Mouse (Mus musculus): ENCODE data around the gene Rcn1. TPM values are rescaled to one million over a fixed set of nuclear protein-coding genes. Genes with fewer than 3 reads are reported as not detected.

Rcn1 gene
- polyA plus RNA-seq, 1 experiment from 2014 or later = 137 TPM

- DNase-seq = no peak
- 79% methylated on average over 5 of the region's 5 CpGs for WGBS
- Histone ChIP-seq H3K27me3 (ENCODE audit: insufficient read depth, low read length) (peaks cover 10% of the 10 kb centered on the region; the same call in 1 of the 2 replicates), H3K9ac (no peak overlapping the region), H3K36me3 (ENCODE audit: insufficient read depth) (no peaks in the 10 kb centered on the region), H3K4me1 (ENCODE audit: insufficient read depth) (no peaks in the 10 kb centered on the region), H3K9me3 (ENCODE audit: low read depth, low read length) (no peaks in the 10 kb centered on the region), H3K27ac (ENCODE audit: low read depth) (no peak overlapping the region), H3K4me3 (ENCODE audit: low read depth, low read length) (no peak overlapping the region), H3K4me2 (no peak overlapping the region)
- TF ChIP-seq CTCF (IDR thresholded peaks at IDR 0.05; ENCODE audit: low read depth) = no peak
- ATAC-seq (ENCODE audit: insufficient read depth) = no peak
These were observed 26.4 kb downstream of the Rcn1 start for GRCm38 (mm10) chr2:105372727-105373126.

GRCm38 (mm10) chr2:105372156-105372555 is 27.0 kb downstream of the Rcn1 start:
- Histone ChIP-seq H3K27ac (ENCODE audit: low read depth) (no peak overlapping the region), H3K9ac (no peak overlapping the region), H3K9me3 (ENCODE audit: low read depth, low read length) (no peaks in the 10 kb centered on the region), H3K36me3 (ENCODE audit: insufficient read depth) (no peaks in the 10 kb centered on the region), H3K4me1 (ENCODE audit: insufficient read depth) (no peaks in the 10 kb centered on the region), H3K4me3 (ENCODE audit: low read depth, low read length) (no peak overlapping the region), H3K27me3 (ENCODE audit: insufficient read depth, low read length) (peaks cover 10% of the 10 kb centered on the region; the same call in 1 of the 2 replicates), H3K4me2 (no peak overlapping the region)
- no peak for TF ChIP-seq CTCF (IDR thresholded peaks at IDR 0.05; ENCODE audit: low read depth)
- ATAC-seq (ENCODE audit: insufficient read depth) = no peak
- DNase-seq = no peak
- 89% methylated on average over 6 of the region's 6 CpGs for WGBS

GRCm38 (mm10) chr2:105370698-105371097 is 28.4 kb downstream of the Rcn1 start:
- Histone ChIP-seq H3K4me3 (ENCODE audit: low read depth, low read length) (no peak overlapping the region), H3K27ac (ENCODE audit: low read depth) (no peak overlapping the region), H3K9me3 (ENCODE audit: low read depth, low read length) (no peaks in the 10 kb centered on the region), H3K4me1 (ENCODE audit: insufficient read depth) (no peaks in the 10 kb centered on the region), H3K27me3 (ENCODE audit: insufficient read depth, low read length) (peaks cover 10% of the 10 kb centered on the region; the same call in 1 of the 2 replicates), H3K4me2 (peak overlapping the region; percentile 15; the same call in 1 of the 2 replicates), H3K36me3 (ENCODE audit: insufficient read depth) (no peaks in the 10 kb centered on the region), H3K9ac (no peak overlapping the region)
- no peak for TF ChIP-seq CTCF (IDR thresholded peaks at IDR 0.05; ENCODE audit: low read depth)
- 33% methylated on average over 14 of the region's 14 CpGs for WGBS
- ATAC-seq (ENCODE audit: insufficient read depth) (no peak), DNase-seq (no peak)

- Histone ChIP-seq H3K27ac (ENCODE audit: low read depth) (no peak overlapping the region), H3K4me1 (ENCODE audit: insufficient read depth) (no peaks in the 10 kb centered on the region), H3K4me2 (peak overlapping the region; percentile 10; the same call in 1 of the 2 replicates), H3K27me3 (ENCODE audit: insufficient read depth, low read length) (peaks cover 10% of the 10 kb centered on the region; the same call in 1 of the 2 replicates), H3K4me3 (ENCODE audit: low read depth, low read length) (no peak overlapping the region), H3K9ac (no peak overlapping the region), H3K9me3 (ENCODE audit: low read depth, low read length) (no peaks in the 10 kb centered on the region), H3K36me3 (ENCODE audit: insufficient read depth) (no peaks in the 10 kb centered on the region)
- ATAC-seq (ENCODE audit: insufficient read depth) (no peak), DNase-seq (no peak)
- WGBS = 20% methylated on average over 10 of the region's 10 CpGs
- TF ChIP-seq CTCF (IDR thresholded peaks at IDR 0.05; ENCODE audit: low read depth) = no peak
These were observed 28.9 kb downstream of the Rcn1 start for GRCm38 (mm10) chr2:105370240-105370639.

GRCm38 (mm10) chr2:105367623-105368022 is 31.5 kb downstream of the Rcn1 start:
- ATAC-seq (ENCODE audit: insufficient read depth) (no peak), DNase-seq (no peak)
- no peak overlapping the region for H3K4me3 ChIP-seq (ENCODE audit: low read depth, low read length)
- H3K9ac ChIP-seq = no peak overlapping the region
- H3K36me3 ChIP-seq (ENCODE audit: insufficient read depth) = no peaks in the 10 kb centered on the region
- TF ChIP-seq CTCF (IDR thresholded peaks at IDR 0.05; ENCODE audit: low read depth) = peak; percentile 20
- H3K27me3 ChIP-seq (ENCODE audit: insufficient read depth, low read length) = peaks cover 10% of the 10 kb centered on the region; the same call in 1 of the 2 replicates
- no peaks in the 10 kb centered on the region for H3K4me1 ChIP-seq (ENCODE audit: insufficient read depth)
- H3K9me3 ChIP-seq (ENCODE audit: low read depth, low read length) = no peaks in the 10 kb centered on the region
- no peak overlapping the region for H3K4me2 ChIP-seq
- 25% methylated on average over 4 of the region's 4 CpGs for WGBS
- no peak overlapping the region for H3K27ac ChIP-seq (ENCODE audit: low read depth)

GRCm38 (mm10) chr2:105358040-105358439 is 41.1 kb downstream of the Rcn1 start:
- TF ChIP-seq CTCF (IDR thresholded peaks at IDR 0.05; ENCODE audit: low read depth) = no peak
- no peak for ATAC-seq (ENCODE audit: insufficient read depth)
- H3K36me3 ChIP-seq (ENCODE audit: insufficient read depth) = no peaks in the 10 kb centered on the region

GRCm38 (mm10) chr2:105356791-105357190 is 42.3 kb downstream of the Rcn1 start:
- H3K4me2 ChIP-seq = no peak overlapping the region
- no peaks in the 10 kb centered on the region for H3K27me3 ChIP-seq (ENCODE audit: insufficient read depth, low read length)
- DNase-seq = no peak
- H3K9me3 ChIP-seq (ENCODE audit: low read depth, low read length) = no peaks in the 10 kb centered on the region
- H3K4me1 ChIP-seq (ENCODE audit: insufficient read depth) = no peaks in the 10 kb centered on the region
- H3K4me3 ChIP-seq (ENCODE audit: low read depth, low read length) = no peak overlapping the region
- H3K9ac ChIP-seq = no peak overlapping the region
- TF ChIP-seq CTCF (IDR thresholded peaks at IDR 0.05; ENCODE audit: low read depth) = no peak
- 0 out of 2 replicates have a peak, but pooled peaks have one; percentile 38 for ATAC-seq (ENCODE audit: insufficient read depth)
- WGBS = 49% methylated on average over 5 of the region's 5 CpGs
- no peak overlapping the region for H3K27ac ChIP-seq (ENCODE audit: low read depth)
- no peaks in the 10 kb centered on the region for H3K36me3 ChIP-seq (ENCODE audit: insufficient read depth)

More at GRCm38 (mm10) chr2:105358040-105358439, 41.1 kb downstream of the Rcn1 start:
- Histone ChIP-seq H3K4me3 (ENCODE audit: low read depth, low read length) (no peak overlapping the region), H3K9ac (no peak overlapping the region), H3K4me1 (ENCODE audit: insufficient read depth) (no peaks in the 10 kb centered on the region), H3K27me3 (ENCODE audit: insufficient read depth, low read length) (no peaks in the 10 kb centered on the region), H3K4me2 (no peak overlapping the region), H3K9me3 (ENCODE audit: low read depth, low read length) (no peaks in the 10 kb centered on the region), H3K27ac (ENCODE audit: low read depth) (no peak overlapping the region)
- WGBS = 91% methylated on average over 3 of the region's 3 CpGs
- no peak for DNase-seq
